Mouse (Mus musculus): Measurements from ENCODE around the gene Hist1h2bk. TPM values are rescaled to one million over a fixed set of nuclear protein-coding genes. Genes with fewer than 3 reads are reported as not detected.
A peak's percentile ranks its signal among the peaks of the same experiment; 100 is the strongest.

Gene Hist1h2bk
- polyA plus RNA-seq, 1 experiment from 2014 or later: 9.5 TPM

GRCm38 (mm10) chr13:22019934-22020835 is 15.5 kb upstream of the Hist1h2bk start:
- Histone ChIP-seq H3K4me1 (no peaks in the 10 kb centered on the region; the same call in 1 of the 2 replicates), H3K27ac (no peak overlapping the region), H3K4me3 (peak overlapping the region; percentile 40), H3K9me3 (no peaks in the 10 kb centered on the region), H3K4me2 (replicated peaks) (peak overlapping the region; percentile 67), H3K9ac (0 out of 2 replicates have a peak overlapping the region, but pooled peaks have one; percentile 35), H3K36me3 (no peaks in the 10 kb centered on the region), H3K27me3 (replicated peaks) (peaks cover 36% of the 10 kb centered on the region)
- no peak for ATAC-seq (ENCODE audit: low FRiP score, low read depth)
- WGBS: under 1% methylated on average over 44 of the region's 44 CpGs

- no peak overlapping the region for H3K9ac ChIP-seq
- peak; percentile 59; the same call in 1 of the 2 replicates for ATAC-seq (ENCODE audit: low FRiP score, low read depth)
- peaks cover 30% of the 10 kb centered on the region for H3K27me3 ChIP-seq (replicated peaks)
- no peak overlapping the region for H3K27ac ChIP-seq
- H3K4me1 ChIP-seq: no peaks in the 10 kb centered on the region; the same call in 1 of the 2 replicates
- WGBS: under 1% methylated on average over 8 of the region's 8 CpGs
- no peaks in the 10 kb centered on the region for H3K9me3 ChIP-seq
- H3K4me3 ChIP-seq: peak overlapping the region; percentile 42
- no peaks in the 10 kb centered on the region for H3K36me3 ChIP-seq
- peak overlapping the region; percentile 67 for H3K4me2 ChIP-seq (replicated peaks)
Observed at GRCm38 (mm10) chr13:22020901-22021339, 14.8 kb upstream of the Hist1h2bk start.

- no peaks in the 10 kb centered on the region for H3K36me3 ChIP-seq
- no peak overlapping the region for H3K27ac ChIP-seq
- peak overlapping the region; percentile 67 for H3K4me2 ChIP-seq (replicated peaks)
- under 1% methylated on average over 11 of the region's 11 CpGs for WGBS
- peak overlapping the region; percentile 42 for H3K4me3 ChIP-seq
- H3K9ac ChIP-seq: peak overlapping the region; percentile 5; the same call in 1 of the 2 replicates
- H3K4me1 ChIP-seq: no peaks in the 10 kb centered on the region; the same call in 1 of the 2 replicates
- no peak for ATAC-seq (ENCODE audit: low FRiP score, low read depth)
- H3K27me3 ChIP-seq (replicated peaks): peaks cover 25% of the 10 kb centered on the region
- H3K9me3 ChIP-seq: no peaks in the 10 kb centered on the region
Observed at GRCm38 (mm10) chr13:22021581-22021980, 14.1 kb upstream of the Hist1h2bk start.

GRCm38 (mm10) chr13:22022241-22022640 is 13.4 kb upstream of the Hist1h2bk start:
- Histone ChIP-seq H3K4me2 (replicated peaks) (peak overlapping the region; percentile 67), H3K4me3 (peak overlapping the region; percentile 42), H3K27ac (no peak overlapping the region), H3K36me3 (no peaks in the 10 kb centered on the region), H3K9me3 (no peaks in the 10 kb centered on the region), H3K4me1 (no peaks in the 10 kb centered on the region; the same call in 1 of the 2 replicates), H3K9ac (no peak overlapping the region), H3K27me3 (replicated peaks) (peaks cover 24% of the 10 kb centered on the region)
- ATAC-seq (ENCODE audit: low FRiP score, low read depth): peak; percentile 70
- under 1% methylated on average over 9 of the region's 9 CpGs for WGBS

- H3K27me3 ChIP-seq (replicated peaks): no peaks in the 10 kb centered on the region
- no peak for ATAC-seq (ENCODE audit: low FRiP score, low read depth)
- peak overlapping the region; percentile 30; the same call in 1 of the 2 replicates for H3K9ac ChIP-seq
- peak overlapping the region; percentile 37 for H3K4me3 ChIP-seq
- no peaks in the 10 kb centered on the region for H3K9me3 ChIP-seq
- no peak overlapping the region for H3K27ac ChIP-seq
- H3K36me3 ChIP-seq: no peaks in the 10 kb centered on the region
- no peaks in the 10 kb centered on the region for H3K4me1 ChIP-seq
- WGBS: 1% methylated on average over 35 of the region's 35 CpGs
- peak overlapping the region; percentile 61 for H3K4me2 ChIP-seq (replicated peaks)
Observed at GRCm38 (mm10) chr13:22026058-22027031, 9.3 kb upstream of the Hist1h2bk start.

- Histone ChIP-seq H3K36me3 (no peaks in the 10 kb centered on the region), H3K27me3 (replicated peaks) (no peaks in the 10 kb centered on the region), H3K4me3 (peak overlapping the region; percentile 42), H3K4me1 (peaks cover 2% of the 10 kb centered on the region; the same call in 1 of the 2 replicates), H3K9ac (peak overlapping the region; percentile 56), H3K4me2 (replicated peaks) (peak overlapping the region; percentile 59), H3K9me3 (no peaks in the 10 kb centered on the region), H3K27ac (0 out of 2 replicates have a peak overlapping the region, but pooled peaks have one; percentile 37)
- ATAC-seq (ENCODE audit: low FRiP score, low read depth): peak; percentile 84
- WGBS: under 1% methylated on average over 40 of the region's 40 CpGs
Observed at GRCm38 (mm10) chr13:22028673-22029460, 6.8 kb upstream of the Hist1h2bk start.

DNA sequence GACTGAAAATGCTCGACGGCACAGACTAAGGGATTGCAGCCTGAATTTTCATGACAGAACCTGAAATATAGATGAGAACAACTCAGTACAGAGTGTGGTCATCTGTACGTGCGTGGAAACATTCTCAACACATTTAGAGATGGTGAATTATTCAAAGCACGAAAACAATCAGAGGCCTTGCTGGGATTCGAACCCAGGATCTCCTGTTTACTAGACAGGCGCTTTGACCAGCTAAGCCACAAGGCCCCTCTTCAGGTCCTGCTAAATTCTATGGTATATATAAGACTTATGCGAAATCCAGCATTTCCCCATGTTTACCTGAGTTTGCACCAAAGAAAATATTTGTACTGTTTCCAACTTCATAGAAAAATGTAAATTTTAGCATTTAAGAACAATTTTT is 5.7 kb upstream of the Hist1h2bk start:
- Histone ChIP-seq H3K9me3 (no peaks in the 10 kb centered on the region), H3K4me2 (replicated peaks) (peak overlapping the region; percentile 59; the same call in 1 of the 2 replicates), H3K9ac (no peak overlapping the region), H3K4me1 (peaks cover 12% of the 10 kb centered on the region; the same call in 1 of the 2 replicates), H3K36me3 (no peaks in the 10 kb centered on the region), H3K27me3 (replicated peaks) (no peaks in the 10 kb centered on the region), H3K4me3 (no peak overlapping the region), H3K27ac (no peak overlapping the region)
- WGBS: 27% methylated on average over 8 of the region's 8 CpGs
- ATAC-seq (ENCODE audit: low FRiP score, low read depth): no peak

GRCm38 (mm10) chr13:22030493-22030892 is 5.2 kb upstream of the Hist1h2bk start:
- Histone ChIP-seq H3K4me3 (no peak overlapping the region), H3K4me1 (peaks cover 13% of the 10 kb centered on the region; the same call in 1 of the 2 replicates), H3K27ac (no peak overlapping the region), H3K36me3 (no peaks in the 10 kb centered on the region), H3K9ac (no peak overlapping the region), H3K27me3 (replicated peaks) (no peaks in the 10 kb centered on the region), H3K4me2 (replicated peaks) (no peak overlapping the region), H3K9me3 (no peaks in the 10 kb centered on the region)
- 21% methylated on average over 4 of the region's 4 CpGs for WGBS
- ATAC-seq (ENCODE audit: low FRiP score, low read depth): no peak

DNA sequence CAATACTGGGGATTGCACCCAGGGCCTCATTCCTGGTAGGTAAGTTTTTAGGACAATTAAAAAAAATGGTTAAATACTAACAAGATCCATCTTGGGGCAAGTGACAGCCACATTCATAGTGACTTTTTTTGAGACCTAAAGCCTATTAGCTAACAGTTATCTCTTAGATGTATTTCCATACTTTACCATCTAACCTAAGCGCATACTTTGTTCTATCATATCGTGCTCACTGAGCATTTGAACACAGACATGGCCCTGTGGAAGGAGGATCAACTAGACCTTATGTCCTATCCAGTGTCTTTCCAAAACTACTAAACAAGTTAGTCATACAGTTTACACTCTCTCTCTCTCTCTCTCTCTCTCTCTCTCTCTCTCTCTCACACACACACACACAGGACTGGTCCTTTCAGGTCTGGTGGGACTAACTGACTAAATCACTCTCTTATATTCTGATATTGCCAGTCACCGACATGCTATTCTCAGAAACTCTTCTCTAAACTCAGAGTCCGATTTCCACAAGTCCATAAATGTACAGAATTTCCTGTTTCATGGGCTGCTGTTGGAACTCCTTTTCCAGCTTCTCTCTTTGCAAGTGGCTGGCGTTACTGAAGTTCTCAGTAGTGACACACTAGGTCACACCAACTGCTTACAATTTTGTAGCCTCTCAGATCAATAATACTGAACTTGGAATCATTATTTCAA is 1.8 kb upstream of the Hist1h2bk start:
- H3K4me1 ChIP-seq: peaks cover 21% of the 10 kb centered on the region
- H3K4me3 ChIP-seq: 0 out of 2 replicates have a peak overlapping the region, but pooled peaks have one; percentile 5
- H3K9me3 ChIP-seq: no peaks in the 10 kb centered on the region
- no peaks in the 10 kb centered on the region for H3K27me3 ChIP-seq (replicated peaks)
- peak overlapping the region; percentile 69 for H3K4me2 ChIP-seq (replicated peaks)
- ATAC-seq (ENCODE audit: low FRiP score, low read depth): no peak
- H3K27ac ChIP-seq: no peak overlapping the region
- WGBS: 56% methylated on average over 5 of the region's 5 CpGs
- H3K9ac ChIP-seq: peak overlapping the region; percentile 47
- H3K36me3 ChIP-seq: no peaks in the 10 kb centered on the region

DNA sequence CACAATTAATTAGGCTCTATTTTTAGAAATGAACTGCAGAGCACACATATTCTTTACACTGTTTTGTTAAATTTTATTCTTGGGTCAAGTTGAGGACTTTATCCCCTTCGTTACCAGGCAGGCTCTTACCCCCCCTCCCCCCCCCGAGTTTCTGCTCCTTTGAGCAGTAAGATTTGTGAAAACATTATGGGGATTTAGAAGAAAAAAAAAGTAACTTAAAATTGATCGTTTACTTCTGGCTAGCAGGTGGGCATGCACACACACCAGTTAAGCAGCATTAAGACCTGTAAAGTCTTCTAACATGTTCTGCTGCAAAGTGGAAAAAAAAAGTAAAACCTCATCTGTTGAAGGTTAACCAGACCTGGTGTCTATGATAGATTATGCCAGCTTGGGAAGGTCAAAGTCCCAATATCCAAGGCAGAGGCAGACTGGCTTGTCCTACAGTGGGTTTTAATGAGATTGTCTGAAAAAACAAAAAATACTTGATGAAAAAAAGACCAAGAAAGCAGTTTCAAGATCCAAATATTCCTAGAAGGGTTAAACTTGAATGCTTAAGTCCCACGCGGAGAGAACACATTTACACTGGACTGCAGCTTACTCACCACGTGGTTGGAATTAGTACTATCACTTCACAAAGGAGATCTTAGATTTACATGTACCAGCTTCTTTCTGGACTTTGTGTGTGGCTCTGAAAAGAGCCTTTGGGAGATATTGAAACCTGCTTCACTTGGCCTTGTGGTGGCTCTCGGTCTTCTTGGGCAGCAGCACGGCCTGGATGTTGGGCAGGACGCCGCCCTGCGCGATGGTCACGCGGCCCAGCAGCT is 1.0 kb upstream of the Hist1h2bk start:
- peak overlapping the region; percentile 27 for H3K4me3 ChIP-seq
- H3K4me1 ChIP-seq: peaks cover 21% of the 10 kb centered on the region
- ATAC-seq (ENCODE audit: low FRiP score, low read depth): no peak
- H3K9me3 ChIP-seq: no peaks in the 10 kb centered on the region
- no peaks in the 10 kb centered on the region for H3K27me3 ChIP-seq (replicated peaks)
- peak overlapping the region; percentile 69 for H3K4me2 ChIP-seq (replicated peaks)
- H3K36me3 ChIP-seq: no peaks in the 10 kb centered on the region
- H3K27ac ChIP-seq: 0 out of 2 replicates have a peak overlapping the region, but pooled peaks have one; percentile 27
- peak overlapping the region; percentile 47 for H3K9ac ChIP-seq
- 1% methylated on average over 14 of the region's 14 CpGs for WGBS
